Mouse (Mus musculus) midbrain, embryonic 13.5 days (tissue): Measurements from ENCODE around the gene Sf1. TPM values are rescaled to one million over a fixed set of nuclear protein-coding genes. Genes with fewer than 3 reads are reported as not detected.

Experiments used
- ATAC-seq: fragments of 200-750 bp; cut with Nextera tagmentation; 2 replicates; pipeline ENCODE4 v1.8.0; 2017; ENCODE audit warnings: mild to moderate bottlenecking, moderate TSS enrichment, moderate library complexity
- H3K27ac ChIP-seq: fragments of 300-500 bp; sonication (generic); 2 replicates; pipeline ENCODE4 v1.5.1; 2015; ENCODE audit warnings: inconsistent platforms, mild to moderate bottlenecking, moderate library complexity
- H3K27me3 ChIP-seq: fragments of 300-500 bp; sonication (generic); 2 replicates; pipeline ENCODE4 v1.6.1; 2015; ENCODE audit warnings: mild to moderate bottlenecking, inconsistent platforms
- H3K36me3 ChIP-seq: fragments of 300-500 bp; sonication (generic); 2 replicates; pipeline ENCODE4 v1.6.1; 2015; ENCODE audit warnings: mild to moderate bottlenecking, inconsistent platforms
- H3K4me1 ChIP-seq: fragments of 300-500 bp; sonication (generic); replicated peaks from 2 replicates; pipeline ENCODE4 v1.6.1; 2015; ENCODE audit warnings: inconsistent platforms
- H3K4me2 ChIP-seq: fragments of 300-500 bp; sonication (generic); replicated peaks from 2 replicates; pipeline ENCODE4 v1.6.1; 2015; ENCODE audit warnings: moderate library complexity, mild to moderate bottlenecking, inconsistent platforms
- H3K4me3 ChIP-seq: fragments of 300-500 bp; sonication (generic); replicated peaks from 2 replicates; pipeline ENCODE4 v1.5.1; 2015; ENCODE audit warnings: mild to moderate bottlenecking, inconsistent platforms
- H3K9ac ChIP-seq: fragments of 300-500 bp; sonication (generic); replicated peaks from 2 replicates; pipeline ENCODE4 v1.6.1; 2015; ENCODE audit warnings: mild to moderate bottlenecking, inconsistent platforms
- H3K9me3 ChIP-seq: fragments of 300-500 bp; sonication (generic); 2 replicates; pipeline ENCODE4 v1.6.1; 2016; ENCODE audit warnings: mild to moderate bottlenecking, inconsistent platforms
- WGBS: fragments of 180-500 bp; shearing (Covaris S2); methylation state at CpG from one replicate; pipeline ENCODE4 v1.1.7; 2015; 5-methylcytosine and 5-hydroxymethylcytosine counted together
- polyA plus RNA-seq: library from polyadenylated mRNA; unstranded; fragments of >200 nt; fragmentation: Nextera tagmentation; extraction: Ambion mirVana; gene quantifications from 2 replicates; pipeline ENCODE4 v1.2.1, GENCODE M21; 2015

The Sf1 gene
- polyA plus RNA-seq, 1 experiment from 2014 or later, result 128 TPM

- no peak overlapping the region for H3K4me3 ChIP-seq
- H3K27ac ChIP-seq, result no peak overlapping the region
- peaks cover 31% of the 10 kb centered on the region for H3K4me1 ChIP-seq
- WGBS, result over 99% methylated on average over 5 of the region's 5 CpGs
- H3K9ac ChIP-seq, result no peak overlapping the region
- no peak overlapping the region for H3K4me2 ChIP-seq
- H3K27me3 ChIP-seq, result no peaks in the 10 kb centered on the region
- ATAC-seq, result no peak
- no peaks in the 10 kb centered on the region for H3K9me3 ChIP-seq
- H3K36me3 ChIP-seq, result peaks cover 36% of the 10 kb centered on the region
Observed at GRCm38 (mm10) chr19:6381238-6381637, 17.7 kb downstream of the Sf1 start.

DNA sequence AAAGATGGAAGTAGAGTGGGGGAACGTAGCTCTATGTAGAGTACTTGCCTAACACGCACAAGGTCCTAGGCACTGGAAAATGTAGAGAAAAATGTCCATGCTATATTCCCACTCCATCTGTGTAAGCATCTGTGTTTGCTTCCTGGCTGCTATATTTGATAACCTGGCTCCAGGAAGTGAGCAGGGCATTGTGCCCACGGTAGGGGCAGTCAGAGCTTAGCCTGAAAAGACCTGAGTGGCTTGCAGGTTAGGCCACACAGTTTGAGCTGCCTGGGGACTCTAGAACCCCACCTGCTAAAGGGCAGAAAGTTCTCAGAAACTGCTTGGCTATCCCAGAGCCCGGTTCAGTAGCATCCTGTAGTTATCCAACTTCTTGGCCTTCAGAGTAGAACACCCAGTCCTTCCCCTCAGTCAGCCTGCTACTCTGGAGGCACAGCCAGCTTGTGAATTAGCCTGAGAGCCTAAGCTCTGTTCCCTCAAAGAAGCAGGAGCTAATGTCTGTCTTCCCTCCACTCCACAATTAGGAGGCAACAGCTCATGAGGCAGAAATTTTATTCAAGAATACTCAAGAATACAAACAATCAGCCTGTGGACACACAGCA is 18.9 kb downstream of the Sf1 start:
- Histone ChIP-seq H3K4me1 (peaks cover 23% of the 10 kb centered on the region), H3K4me3 (no peak overlapping the region), H3K27ac (no peak overlapping the region), H3K9ac (no peak overlapping the region), H3K4me2 (no peak overlapping the region), H3K27me3 (no peaks in the 10 kb centered on the region), H3K9me3 (no peaks in the 10 kb centered on the region), H3K36me3 (peaks cover 24% of the 10 kb centered on the region)
- ATAC-seq, result no peak
- 85% methylated on average over 4 of the region's 4 CpGs for WGBS

DNA sequence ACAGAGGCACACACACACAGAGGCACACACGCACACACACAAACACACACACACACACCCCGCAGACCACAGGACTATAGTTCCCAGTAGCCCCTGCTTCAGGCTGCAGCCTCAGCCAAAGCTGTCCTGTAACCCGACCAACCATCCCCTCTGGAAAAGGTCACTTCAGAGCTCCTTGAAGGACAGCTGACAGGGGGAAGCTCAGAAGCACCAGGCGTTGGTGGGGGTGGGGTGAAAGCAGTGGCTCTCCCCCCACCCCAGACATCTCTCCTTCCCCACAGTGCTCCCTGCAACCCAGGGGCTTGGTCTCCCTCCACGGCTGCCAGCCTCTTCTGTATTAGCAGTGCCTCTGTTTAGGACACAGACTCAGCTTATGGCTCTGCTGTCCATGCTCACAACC is 20.0 kb downstream of the Sf1 start:
- 0 out of 2 replicates have a peak overlapping the region, but pooled peaks have one; percentile 32 for H3K9ac ChIP-seq
- no peak overlapping the region for H3K4me3 ChIP-seq
- H3K27me3 ChIP-seq, result no peaks in the 10 kb centered on the region
- 0 out of 2 replicates have a peak overlapping the region, but pooled peaks have one; percentile 9 for H3K27ac ChIP-seq
- peaks cover 14% of the 10 kb centered on the region; the same call in 1 of the 2 replicates for H3K36me3 ChIP-seq
- H3K4me2 ChIP-seq, result no peak overlapping the region
- H3K4me1 ChIP-seq, result peaks cover 18% of the 10 kb centered on the region
- ATAC-seq, result 0 out of 2 replicates have a peak, but pooled peaks have one; percentile 4
- 40% methylated on average over 5 of the region's 5 CpGs for WGBS
- H3K9me3 ChIP-seq, result no peaks in the 10 kb centered on the region

- H3K36me3 ChIP-seq, result peaks cover 8% of the 10 kb centered on the region; the same call in 1 of the 2 replicates
- peaks cover 4% of the 10 kb centered on the region; the same call in 1 of the 2 replicates for H3K27me3 ChIP-seq
- WGBS, result 11% methylated on average over 7 of the region's 7 CpGs
- H3K27ac ChIP-seq, result 0 out of 2 replicates have a peak within 1 kb of the TSS, but pooled peaks have one; percentile 9
- ATAC-seq, result peak; percentile 25; the same call in 1 of the 2 replicates
- H3K9me3 ChIP-seq, result no peaks in the 10 kb centered on the region
- H3K4me1 ChIP-seq, result peaks cover 18% of the 10 kb centered on the region
- no peak within 1 kb of the TSS for H3K4me3 ChIP-seq
- 0 out of 2 replicates have a peak within 1 kb of the TSS, but pooled peaks have one; percentile 32 for H3K9ac ChIP-seq
- H3K4me2 ChIP-seq, result no peak within 1 kb of the TSS
Observed at GRCm38 (mm10) chr19:6384128-6384527, 20.6 kb downstream of the Sf1 start, which contains the start of gene Pygm. Gene Pygm, plus strand, starts transcription at chr19:6384399.

GRCm38 (mm10) chr19:6384954-6385353 is 21.5 kb downstream of the Sf1 start:
- no peaks in the 10 kb centered on the region for H3K9me3 ChIP-seq
- H3K27me3 ChIP-seq, result peaks cover 4% of the 10 kb centered on the region; the same call in 1 of the 2 replicates
- H3K4me1 ChIP-seq, result peaks cover 25% of the 10 kb centered on the region
- no peak overlapping the region for H3K4me3 ChIP-seq
- no peak overlapping the region for H3K4me2 ChIP-seq
- 0 out of 2 replicates have a peak, but pooled peaks cover 4% of the 10 kb centered on the region for H3K36me3 ChIP-seq
- ATAC-seq, result no peak
- 88% methylated on average over 11 of the region's 11 CpGs for WGBS
- H3K27ac ChIP-seq, result no peak overlapping the region
- no peak overlapping the region for H3K9ac ChIP-seq

GRCm38 (mm10) chr19:6385419-6385818 is 21.9 kb downstream of the Sf1 start:
- WGBS, result 78% methylated on average over 5 of the region's 5 CpGs
- no peak for ATAC-seq
- peaks cover 4% of the 10 kb centered on the region; the same call in 1 of the 2 replicates for H3K27me3 ChIP-seq
- 0 out of 2 replicates have a peak, but pooled peaks cover 4% of the 10 kb centered on the region for H3K36me3 ChIP-seq
- peaks cover 25% of the 10 kb centered on the region for H3K4me1 ChIP-seq
- H3K4me3 ChIP-seq, result no peak overlapping the region
- no peak overlapping the region for H3K9ac ChIP-seq
- no peak overlapping the region for H3K4me2 ChIP-seq
- no peak overlapping the region for H3K27ac ChIP-seq
- H3K9me3 ChIP-seq, result no peaks in the 10 kb centered on the region

DNA sequence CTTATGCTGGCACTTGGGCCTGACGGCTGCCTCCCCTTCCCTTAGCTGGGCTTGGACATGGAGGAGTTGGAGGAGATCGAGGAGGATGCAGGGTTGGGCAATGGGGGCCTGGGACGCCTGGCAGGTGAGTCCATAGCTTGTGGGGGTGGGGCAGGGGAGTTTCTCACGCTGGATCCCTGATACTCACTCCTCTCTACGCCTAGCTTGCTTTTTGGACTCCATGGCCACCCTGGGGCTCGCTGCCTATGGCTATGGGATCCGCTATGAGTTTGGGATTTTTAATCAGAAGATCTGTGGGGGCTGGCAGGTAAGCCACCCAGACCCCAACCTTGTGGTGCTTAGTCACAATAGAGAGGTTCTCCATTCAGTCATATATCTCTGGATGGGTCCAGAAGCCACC is 22.3 kb downstream of the Sf1 start:
- H3K9me3 ChIP-seq, result no peaks in the 10 kb centered on the region
- H3K27me3 ChIP-seq, result peaks cover 4% of the 10 kb centered on the region; the same call in 1 of the 2 replicates
- no peak overlapping the region for H3K4me2 ChIP-seq
- H3K4me1 ChIP-seq, result peaks cover 25% of the 10 kb centered on the region
- ATAC-seq, result no peak
- 90% methylated on average over 7 of the region's 7 CpGs for WGBS
- H3K36me3 ChIP-seq, result 0 out of 2 replicates have a peak, but pooled peaks cover 2% of the 10 kb centered on the region
- no peak overlapping the region for H3K9ac ChIP-seq
- H3K27ac ChIP-seq, result no peak overlapping the region
- H3K4me3 ChIP-seq, result no peak overlapping the region

DNA sequence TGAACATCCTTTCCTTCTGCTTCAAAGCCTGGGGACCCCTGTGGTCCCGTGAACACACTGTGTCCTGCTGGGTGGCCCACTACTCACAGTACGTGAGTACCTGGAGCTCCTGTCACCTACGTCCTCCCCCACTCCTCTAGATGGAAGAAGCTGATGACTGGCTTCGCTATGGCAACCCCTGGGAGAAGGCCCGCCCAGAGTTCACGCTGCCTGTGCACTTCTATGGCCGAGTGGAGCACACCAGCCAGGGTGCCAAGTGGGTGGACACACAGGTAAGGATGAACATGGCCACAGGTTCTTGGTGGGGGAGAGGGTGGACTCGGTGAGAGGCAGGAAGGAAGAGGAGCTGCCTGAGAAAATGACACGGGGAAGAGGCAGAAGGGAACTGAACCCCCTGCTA is 22.7 kb downstream of the Sf1 start:
- peaks cover 25% of the 10 kb centered on the region for H3K4me1 ChIP-seq
- ATAC-seq, result no peak

GRCm38 (mm10) chr19:6388006-6388405 is 24.5 kb downstream of the Sf1 start:
- Histone ChIP-seq H3K9ac (no peak overlapping the region), H3K4me1 (peaks cover 25% of the 10 kb centered on the region), H3K9me3 (no peaks in the 10 kb centered on the region), H3K27me3 (peaks cover 4% of the 10 kb centered on the region; the same call in 1 of the 2 replicates), H3K27ac (no peak overlapping the region), H3K4me3 (no peak overlapping the region), H3K36me3 (no peaks in the 10 kb centered on the region), H3K4me2 (no peak overlapping the region)
- ATAC-seq, result no peak
- WGBS, result 85% methylated on average over 13 of the region's 13 CpGs

More for the DNA sequence above, 22.7 kb downstream of the Sf1 start:
- Histone ChIP-seq H3K4me3 (no peak overlapping the region), H3K27me3 (peaks cover 4% of the 10 kb centered on the region; the same call in 1 of the 2 replicates), H3K27ac (no peak overlapping the region), H3K9me3 (no peaks in the 10 kb centered on the region), H3K36me3 (no peaks in the 10 kb centered on the region), H3K9ac (no peak overlapping the region), H3K4me2 (no peak overlapping the region)
- WGBS, result 65% methylated on average over 9 of the region's 9 CpGs

- ATAC-seq, result peak; percentile 35; the same call in 1 of the 2 replicates
- Histone ChIP-seq H3K4me1 (peaks cover 9% of the 10 kb centered on the region), H3K4me2 (peak overlapping the region; percentile 50), H3K27ac (no peak overlapping the region), H3K9me3 (no peaks in the 10 kb centered on the region), H3K36me3 (no peaks in the 10 kb centered on the region), H3K9ac (peak overlapping the region; percentile 44), H3K27me3 (peaks cover 4% of the 10 kb centered on the region; the same call in 1 of the 2 replicates), H3K4me3 (peak overlapping the region; percentile 24)
- WGBS, result 5% methylated on average over 16 of the region's 16 CpGs
Observed at GRCm38 (mm10) chr19:6389803-6390202, 26.3 kb downstream of the Sf1 start.

DNA sequence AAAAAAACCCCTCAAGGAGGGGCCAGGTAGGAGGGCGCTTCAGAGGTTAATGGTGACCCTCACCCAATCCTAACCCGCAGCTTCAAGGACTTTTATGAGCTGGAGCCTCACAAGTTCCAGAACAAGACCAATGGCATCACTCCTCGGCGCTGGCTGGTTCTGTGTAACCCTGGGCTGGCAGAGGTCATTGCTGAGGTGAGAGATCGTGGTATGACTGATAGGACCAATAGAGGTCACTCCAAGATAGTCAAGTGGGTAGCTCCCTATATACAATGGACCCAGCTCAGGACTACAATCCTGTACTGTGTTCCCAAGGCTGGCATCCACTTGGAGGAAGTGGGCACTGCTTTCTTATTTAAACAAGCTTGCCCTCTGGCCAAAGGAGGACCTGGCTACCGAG is 26.8 kb downstream of the Sf1 start:
- WGBS, result 62% methylated on average over 6 of the region's 6 CpGs
- Histone ChIP-seq H3K4me3 (no peak overlapping the region), H3K36me3 (no peaks in the 10 kb centered on the region), H3K9ac (no peak overlapping the region), H3K27ac (no peak overlapping the region), H3K4me1 (peaks cover 7% of the 10 kb centered on the region), H3K27me3 (peaks cover 4% of the 10 kb centered on the region; the same call in 1 of the 2 replicates), H3K9me3 (no peaks in the 10 kb centered on the region), H3K4me2 (no peak overlapping the region)
- ATAC-seq, result no peak; the same call in 1 of the 2 replicates

GRCm38 (mm10) chr19:6392743-6393393 is 29.4 kb downstream of the Sf1 start:
- ATAC-seq, result no peak
- Histone ChIP-seq H3K9me3 (no peaks in the 10 kb centered on the region), H3K4me2 (no peak overlapping the region), H3K36me3 (no peaks in the 10 kb centered on the region), H3K27me3 (peaks cover 7% of the 10 kb centered on the region; the same call in 1 of the 2 replicates), H3K4me1 (peaks cover 7% of the 10 kb centered on the region), H3K4me3 (no peak overlapping the region), H3K9ac (no peak overlapping the region), H3K27ac (no peak overlapping the region)
- 96% methylated on average over 14 of the region's 14 CpGs for whole genome bisulfite sequencing
